Mouse (Mus musculus) cerebellum, adult 11-12 months (tissue): ENCODE measurements at regions not wholly inside any gene's neighbourhood (a gene's known extent, or its start where the extent isn't known, plus 50 kb on each side); places are given as distances from the start of the nearest gene placed in this dataset.

Experiments
- DNase-seq: peaks from one replicate; pipeline ENCODE4 v3.0.0; 2022

DNA sequence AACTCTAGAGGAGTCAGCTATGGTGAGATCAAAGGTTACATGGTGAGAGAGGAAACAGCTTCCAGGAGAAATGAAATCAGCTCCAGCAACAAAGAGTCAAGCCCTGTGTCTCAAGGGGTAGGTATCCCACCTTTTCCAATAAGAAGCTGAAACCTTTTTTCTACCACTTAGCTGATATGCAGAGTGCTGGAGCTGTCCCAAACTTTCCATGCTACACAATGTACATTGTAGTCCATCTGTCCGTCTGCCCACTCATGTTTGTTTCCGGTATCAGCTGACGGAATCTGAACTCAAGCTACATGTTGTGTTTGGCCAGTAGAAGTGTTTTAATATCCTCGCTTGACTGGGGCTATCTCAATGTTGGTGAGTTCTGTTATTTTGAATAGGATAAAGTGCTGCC is 83.6 kb upstream of the Ngf start:
- DNase-seq: no peak

DNA sequence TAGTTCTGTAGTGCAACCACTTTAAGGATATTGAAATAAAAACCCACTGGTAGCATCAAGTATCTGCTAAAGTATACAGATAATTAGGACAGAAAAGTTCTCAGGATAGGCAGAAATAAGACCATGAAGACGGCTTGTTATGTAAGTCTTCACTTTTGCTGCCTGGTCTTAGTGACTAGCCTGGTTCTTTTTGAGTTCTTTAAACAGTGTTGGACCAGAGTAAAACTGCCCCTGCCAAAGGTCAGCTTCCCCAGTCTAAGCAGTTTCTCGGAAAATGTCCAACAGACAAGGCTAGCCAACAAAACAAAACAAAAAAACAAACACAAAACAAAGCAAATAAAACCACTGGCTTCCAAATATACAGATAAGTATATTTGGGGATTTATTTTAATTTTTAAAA is 85.1 kb upstream of the Ngf start:
- DNase-seq: no peak

DNA sequence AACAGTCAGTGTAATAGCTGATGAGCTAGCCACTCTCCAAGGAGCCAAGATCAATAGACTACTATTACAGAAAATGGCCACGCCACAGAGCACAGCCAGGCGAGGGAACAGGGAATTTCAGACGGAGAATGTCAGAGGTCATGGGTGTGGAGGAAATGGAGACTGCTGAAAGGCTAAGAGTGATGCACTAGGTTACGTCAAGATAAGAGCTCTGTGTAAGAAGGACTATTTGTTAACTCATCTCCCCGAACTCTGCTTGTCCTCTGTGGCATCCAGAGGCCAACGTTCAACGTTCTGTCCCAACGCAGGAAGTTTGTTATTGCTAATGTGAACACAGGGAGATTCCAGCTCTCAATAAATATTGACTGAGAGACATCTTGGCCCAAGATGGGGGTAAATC is 86.0 kb upstream of the Ngf start:
- no peak for DNase-seq

DNA sequence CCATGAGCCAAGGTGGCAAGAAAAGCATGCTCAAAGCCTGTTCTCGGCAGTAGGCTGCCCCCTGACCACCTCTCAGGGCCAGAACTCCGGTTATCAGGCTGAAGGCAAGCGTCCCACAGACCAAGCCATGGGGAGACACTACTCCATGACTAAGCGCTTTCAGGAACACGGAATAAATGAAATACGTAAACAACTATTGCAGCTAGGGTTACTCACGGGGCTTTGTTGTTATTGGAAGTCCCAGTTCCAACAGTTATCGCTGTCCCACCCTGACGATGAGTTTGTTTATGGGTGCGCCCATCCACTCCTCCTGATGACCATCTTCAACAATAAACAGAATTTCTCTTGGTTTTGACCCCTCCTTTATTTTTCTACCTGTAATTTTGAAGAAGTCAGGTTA is 88.0 kb upstream of the Ngf start:
- no peak for DNase-seq

- DNase-seq: no peak
Measured at GRCm38 (mm10) chr3:102374381-102375060, 95.2 kb upstream of the Ngf start.

- DNase-seq: no peak
Measured at GRCm38 (mm10) chr3:102372205-102372899, 97.4 kb upstream of the Ngf start.

DNA sequence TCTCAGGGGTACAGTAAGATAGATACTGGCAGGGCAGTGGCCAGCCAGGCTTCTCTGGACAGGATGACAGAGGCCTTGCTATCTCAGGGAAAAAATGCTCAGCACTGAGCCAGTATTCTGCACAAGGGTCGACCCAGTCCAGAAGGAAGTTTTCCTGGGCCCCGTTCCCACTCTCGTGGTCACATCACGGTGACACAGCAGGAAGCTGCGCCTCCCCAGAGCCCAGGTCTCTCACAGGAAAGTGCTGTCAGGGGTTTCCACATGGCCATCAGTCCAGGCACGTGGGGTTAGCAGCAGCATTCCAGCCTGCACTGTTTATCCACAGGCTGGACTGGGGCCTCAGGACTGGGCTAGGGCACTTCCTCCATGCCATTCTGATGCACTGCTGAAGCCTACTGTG is 103.5 kb upstream of the Ngf start:
- DNase-seq: no peak

- no peak for DNase-seq
Measured at GRCm38 (mm10) chr3:102364326-102364935, 105.3 kb upstream of the Ngf start.

DNA sequence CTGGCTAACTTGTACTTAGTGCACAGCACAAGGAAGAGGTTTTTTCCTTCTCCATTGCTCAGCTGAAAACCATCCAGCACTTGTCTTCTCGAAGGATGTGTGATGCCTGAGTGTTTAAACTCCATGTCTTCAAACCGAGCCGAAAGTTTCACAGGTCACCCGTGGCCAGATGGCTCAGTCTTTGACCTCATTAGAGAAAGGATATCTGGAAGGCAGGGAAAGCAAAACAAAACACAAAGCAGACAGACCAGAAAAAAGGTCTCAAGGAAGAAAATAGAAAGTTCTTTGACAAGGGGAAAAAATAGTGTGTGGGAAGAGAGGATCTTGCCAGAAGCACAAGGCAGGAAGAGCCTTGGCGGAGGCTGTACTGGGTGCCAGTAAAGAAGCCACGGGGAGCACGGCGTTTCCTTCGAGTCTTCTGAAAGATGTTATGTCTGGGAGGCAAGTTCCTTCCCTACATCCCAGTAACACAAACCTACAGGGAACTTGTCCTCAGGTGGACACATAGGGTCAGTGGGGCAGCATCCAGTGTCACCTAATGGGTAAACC is 108.9 kb upstream of the Ngf start:
- DNase-seq: no peak

DNA sequence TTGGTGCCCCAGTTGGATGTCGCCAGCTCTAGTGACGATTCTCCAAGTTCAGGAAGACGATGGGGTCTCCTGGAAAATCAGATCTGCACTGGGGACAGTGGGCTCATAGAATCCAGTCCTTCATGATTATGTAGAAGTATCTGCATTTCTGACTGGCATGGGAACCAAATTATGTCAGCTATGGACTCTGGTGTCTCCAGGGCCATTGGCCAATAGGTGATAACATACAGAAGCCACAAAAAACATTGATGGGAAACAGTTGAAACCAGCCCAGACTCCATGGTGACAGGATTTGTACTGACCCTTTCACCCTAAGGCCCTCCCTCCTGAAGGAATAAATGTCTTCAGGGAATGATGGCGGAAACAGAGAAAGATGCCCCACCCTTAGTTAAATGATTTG is 110.9 kb upstream of the Ngf start:
- DNase-seq: no peak

DNA sequence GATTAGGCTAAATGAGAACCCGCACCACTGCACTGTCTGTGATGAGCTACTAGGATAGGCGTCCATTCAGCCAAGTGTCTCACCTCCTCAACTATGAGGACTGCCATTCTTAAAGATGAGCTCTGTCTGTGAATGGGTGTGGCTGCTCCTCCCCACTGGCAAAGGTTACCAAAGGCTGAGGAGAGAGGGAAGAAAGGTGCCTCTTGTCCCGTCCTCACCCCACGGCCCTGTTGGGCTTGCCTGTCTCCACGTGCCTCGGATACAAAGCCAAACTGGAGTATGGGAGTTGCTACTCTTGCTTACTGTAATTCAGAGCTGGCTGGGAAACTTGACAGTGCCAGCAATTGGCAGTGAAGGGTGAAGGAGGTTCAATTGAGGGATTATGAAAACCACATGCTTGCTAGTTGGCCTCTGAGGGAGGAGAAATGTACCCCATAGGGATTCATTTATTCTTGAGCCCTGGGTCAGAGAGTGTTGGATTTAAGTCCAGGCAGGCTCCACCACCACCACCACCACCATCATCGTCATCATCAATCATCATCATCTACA is 112.6 kb upstream of the Ngf start:
- DNase-seq: no peak

DNA sequence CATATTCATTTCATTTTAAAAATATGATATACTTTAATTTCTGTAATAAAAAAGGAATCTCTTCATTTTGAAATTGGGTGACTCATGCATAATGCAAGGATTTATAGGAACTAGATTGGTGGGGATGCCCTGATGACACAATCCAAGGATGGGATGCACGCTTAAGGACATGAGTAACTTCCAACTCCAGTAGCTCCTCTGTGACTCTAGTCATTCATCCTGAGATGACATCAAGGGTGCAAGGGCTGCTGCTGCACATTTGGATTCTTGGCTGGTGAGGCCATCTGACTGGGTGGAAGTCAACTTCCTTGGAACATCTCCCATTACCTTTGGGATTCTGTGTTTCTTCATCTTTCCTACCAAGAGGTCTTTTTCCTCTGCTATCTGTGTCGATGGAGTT is 114.4 kb upstream of the Ngf start:
- DNase-seq: no peak

DNA sequence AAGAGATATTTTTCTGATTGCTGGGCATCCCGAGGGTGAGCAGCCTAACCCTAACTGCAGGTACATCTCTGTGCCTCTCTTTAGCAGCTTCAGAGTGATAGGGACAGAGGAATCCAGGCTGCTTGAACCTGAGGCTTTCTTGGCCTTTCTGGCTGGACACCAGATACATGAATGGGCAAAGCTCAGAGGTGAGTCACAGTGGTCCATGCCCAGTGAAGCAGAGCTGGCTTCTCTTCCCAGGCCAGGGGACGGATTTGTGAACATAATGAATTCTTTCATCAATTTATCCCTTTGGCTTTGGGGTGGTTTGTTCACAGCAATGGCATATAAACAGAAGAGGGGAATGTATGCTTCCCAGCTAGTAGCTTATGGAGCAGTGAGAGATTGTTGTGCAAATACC is 114.9 kb upstream of the Ngf start:
- no peak for DNase-seq

DNA sequence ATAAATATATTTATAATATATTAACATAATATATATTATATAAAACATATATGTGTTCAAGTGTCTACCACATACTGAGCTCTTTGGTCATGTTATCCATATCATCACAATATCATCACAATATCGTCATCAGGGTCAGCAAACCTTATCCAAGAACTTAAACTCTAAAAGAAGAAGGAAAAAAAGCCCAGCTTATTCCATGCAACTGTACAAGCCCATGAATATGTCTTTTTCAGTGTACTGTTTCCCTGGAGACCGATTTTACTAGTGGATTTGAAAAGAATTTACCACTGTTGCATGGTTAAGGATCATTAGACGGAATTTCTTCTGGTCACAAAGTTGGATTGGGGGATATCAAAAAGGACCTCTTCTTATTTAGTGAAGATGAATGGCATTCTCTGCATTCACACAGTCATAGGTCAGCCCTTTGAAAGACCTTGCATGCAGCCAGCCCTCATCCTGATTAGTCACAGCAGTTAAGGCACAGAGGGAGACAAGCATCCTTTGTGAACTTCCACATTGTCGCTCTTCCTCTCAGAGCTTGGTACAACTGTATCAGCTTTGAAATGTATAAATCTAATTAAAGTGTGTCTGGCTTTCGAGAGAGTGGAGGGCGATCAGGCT is 116.3 kb upstream of the Ngf start:
- no peak for DNase-seq

DNA sequence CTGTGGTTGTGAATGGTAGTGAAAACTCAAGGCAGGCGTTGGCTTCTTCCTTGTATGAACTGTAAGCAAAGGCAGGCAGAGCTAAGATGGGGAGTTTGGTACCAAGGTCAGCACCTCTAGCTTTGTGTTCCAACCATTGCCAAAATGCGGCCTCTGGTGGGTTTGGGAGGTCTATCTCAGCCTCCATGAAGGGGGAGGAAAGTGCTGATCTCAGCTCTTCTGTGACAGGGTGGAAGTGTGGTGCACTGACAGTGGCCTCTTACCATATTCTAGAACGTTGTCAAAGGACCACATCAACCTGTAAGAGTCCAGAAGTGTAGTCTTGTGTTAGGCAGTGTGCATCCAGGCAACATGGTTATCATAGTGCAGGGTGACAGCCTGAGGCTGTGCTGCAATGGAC is 123.6 kb upstream of the Ngf start:
- no peak for DNase-seq

GRCm38 (mm10) chr3:102345291-102345690 is 124.4 kb upstream of the Ngf start:
- no peak for DNase-seq

DNA sequence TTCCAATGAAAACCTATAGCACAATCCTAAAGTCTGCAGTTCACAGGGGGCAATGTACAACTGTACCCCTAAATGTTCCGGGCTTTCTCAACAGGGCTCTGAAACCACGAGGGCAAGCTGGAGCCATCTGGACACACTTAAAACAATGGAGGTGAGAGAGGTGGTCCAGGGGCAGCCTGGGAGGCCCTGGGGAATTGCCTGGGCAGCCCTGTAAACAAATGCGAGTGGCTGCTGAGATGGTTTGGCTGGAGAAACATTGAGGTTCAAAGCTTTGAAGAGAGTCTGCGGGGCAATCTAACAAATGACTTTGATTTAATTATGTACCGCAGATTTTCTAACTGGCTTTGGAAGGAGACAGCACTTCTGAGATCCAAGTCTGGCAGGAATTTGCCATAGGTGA is 129.0 kb upstream of the Ngf start:
- DNase-seq: no peak

GRCm38 (mm10) chr3:102337881-102338280 is 131.8 kb upstream of the Ngf start:
- DNase-seq: no peak

GRCm38 (mm10) chr3:102336184-102336583 is 131.7 kb upstream of the Vangl1 start:
- no peak for DNase-seq

- DNase-seq: no peak
Measured at GRCm38 (mm10) chr3:102335146-102335545, 130.7 kb upstream of the Vangl1 start.

DNA sequence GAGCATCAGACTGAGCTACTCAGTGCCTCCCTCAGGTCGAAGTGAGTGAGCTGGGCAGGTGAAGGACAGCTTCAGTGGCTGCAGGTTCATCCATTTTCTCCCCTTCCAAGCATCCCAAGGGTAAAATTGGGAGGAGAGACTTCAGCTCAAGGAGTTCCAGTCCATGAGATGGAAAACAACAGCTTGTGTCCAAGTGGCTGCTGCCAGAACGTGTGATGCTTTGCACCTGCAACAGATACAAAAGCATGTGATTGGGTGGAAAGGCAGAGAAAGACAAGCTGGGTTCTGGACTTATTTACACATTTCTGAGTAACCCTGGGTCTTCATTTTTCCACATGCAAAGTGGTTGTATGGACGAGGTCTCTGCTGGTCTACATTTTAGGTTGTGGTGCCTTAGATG is 127.7 kb upstream of the Vangl1 start:
- no peak for DNase-seq

- no peak for DNase-seq
Measured at GRCm38 (mm10) chr3:102319331-102319730, 114.8 kb upstream of the Vangl1 start.

GRCm38 (mm10) chr3:102316151-102316550 is 111.7 kb upstream of the Vangl1 start:
- DNase-seq: no peak
